Mouse (Mus musculus) midbrain, embryonic 13.5 days (tissue): Measurements from ENCODE around the gene Fat2. TPM values are rescaled to one million over a fixed set of nuclear protein-coding genes. Genes with fewer than 3 reads are reported as not detected.

ENCODE experiments used
- ATAC-seq: fragments of 200-750 bp; cut with Nextera tagmentation; 2 replicates; pipeline ENCODE4 v1.8.0; 2017; ENCODE audit warnings: mild to moderate bottlenecking, moderate TSS enrichment, moderate library complexity
- H3K27ac ChIP-seq: fragments of 300-500 bp; sonication (generic); 2 replicates; pipeline ENCODE4 v1.5.1; 2015; ENCODE audit warnings: inconsistent platforms, mild to moderate bottlenecking, moderate library complexity
- H3K27me3 ChIP-seq: fragments of 300-500 bp; sonication (generic); 2 replicates; pipeline ENCODE4 v1.6.1; 2015; ENCODE audit warnings: mild to moderate bottlenecking, inconsistent platforms
- H3K36me3 ChIP-seq: fragments of 300-500 bp; sonication (generic); 2 replicates; pipeline ENCODE4 v1.6.1; 2015; ENCODE audit warnings: mild to moderate bottlenecking, inconsistent platforms
- H3K4me1 ChIP-seq: fragments of 300-500 bp; sonication (generic); replicated peaks from 2 replicates; pipeline ENCODE4 v1.6.1; 2015; ENCODE audit warnings: inconsistent platforms
- H3K4me2 ChIP-seq: fragments of 300-500 bp; sonication (generic); replicated peaks from 2 replicates; pipeline ENCODE4 v1.6.1; 2015; ENCODE audit warnings: moderate library complexity, mild to moderate bottlenecking, inconsistent platforms
- H3K4me3 ChIP-seq: fragments of 300-500 bp; sonication (generic); replicated peaks from 2 replicates; pipeline ENCODE4 v1.5.1; 2015; ENCODE audit warnings: mild to moderate bottlenecking, inconsistent platforms
- H3K9ac ChIP-seq: fragments of 300-500 bp; sonication (generic); replicated peaks from 2 replicates; pipeline ENCODE4 v1.6.1; 2015; ENCODE audit warnings: mild to moderate bottlenecking, inconsistent platforms
- H3K9me3 ChIP-seq: fragments of 300-500 bp; sonication (generic); 2 replicates; pipeline ENCODE4 v1.6.1; 2016; ENCODE audit warnings: mild to moderate bottlenecking, inconsistent platforms
- WGBS: fragments of 180-500 bp; shearing (Covaris S2); methylation state at CpG from one replicate; pipeline ENCODE4 v1.1.7; 2015; 5-methylcytosine and 5-hydroxymethylcytosine counted together
- polyA plus RNA-seq: library from polyadenylated mRNA; unstranded; fragments of >200 nt; fragmentation: Nextera tagmentation; extraction: Ambion mirVana; gene quantifications from 2 replicates; pipeline ENCODE4 v1.2.1, GENCODE M21; 2015

Fat2 gene
- polyA plus RNA-seq, 1 experiment from 2014 or later, result 0.08 TPM

DNA sequence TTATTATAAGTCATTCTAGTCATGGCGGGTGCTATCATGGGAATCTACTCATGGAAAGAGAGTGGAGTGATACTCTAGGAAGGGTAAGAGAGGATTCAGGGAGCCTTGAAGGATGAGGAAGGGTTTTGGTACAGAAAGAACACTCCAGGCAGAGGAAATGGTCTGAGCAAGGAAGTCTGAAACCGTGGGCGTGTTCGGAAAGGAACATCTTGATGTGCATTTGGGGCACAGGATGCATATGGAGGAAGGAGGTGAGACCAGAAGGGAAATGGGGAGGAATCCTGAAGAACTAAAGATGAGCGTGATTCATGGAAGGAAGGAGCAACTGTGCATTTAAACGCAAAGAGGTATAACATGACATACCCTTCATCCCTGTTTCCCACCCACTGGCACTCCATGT, 67.8 kb downstream of the Fat2 start:
- H3K4me3 ChIP-seq, result no peak overlapping the region
- no peaks in the 10 kb centered on the region for H3K36me3 ChIP-seq
- no peaks in the 10 kb centered on the region for H3K27me3 ChIP-seq
- no peak overlapping the region for H3K27ac ChIP-seq
- no peak for ATAC-seq
- WGBS, result 93% methylated on average over 6 of the region's 6 CpGs
- H3K4me1 ChIP-seq, result no peaks in the 10 kb centered on the region
- H3K4me2 ChIP-seq, result no peak overlapping the region
- H3K9ac ChIP-seq, result no peak overlapping the region
- no peaks in the 10 kb centered on the region for H3K9me3 ChIP-seq

DNA sequence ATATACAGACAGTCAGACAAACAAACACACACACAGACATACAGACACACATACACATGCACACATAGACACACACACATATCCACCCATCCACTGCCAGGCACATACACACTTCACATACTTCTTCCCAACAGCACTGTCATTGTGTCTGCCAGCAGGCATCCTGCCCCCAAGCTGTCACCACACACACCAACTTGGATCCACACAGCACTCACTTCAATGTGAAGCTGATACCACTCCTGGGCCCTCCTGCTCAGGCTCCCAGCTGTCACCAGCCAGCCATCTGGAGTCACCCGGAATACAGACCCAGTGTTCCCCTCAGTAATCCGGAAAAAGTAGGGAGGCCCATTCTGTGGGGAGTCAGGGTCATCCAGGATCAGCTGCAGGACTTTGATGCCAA, 70.7 kb downstream of the Fat2 start:
- no peaks in the 10 kb centered on the region for H3K9me3 ChIP-seq
- no peaks in the 10 kb centered on the region for H3K27me3 ChIP-seq
- ATAC-seq, result no peak
- no peak overlapping the region for H3K27ac ChIP-seq
- no peak overlapping the region for H3K4me2 ChIP-seq
- H3K4me1 ChIP-seq, result no peaks in the 10 kb centered on the region
- WGBS, result 41% methylated on average over 2 of the region's 2 CpGs
- H3K36me3 ChIP-seq, result no peaks in the 10 kb centered on the region
- no peak overlapping the region for H3K9ac ChIP-seq
- H3K4me3 ChIP-seq, result no peak overlapping the region

DNA sequence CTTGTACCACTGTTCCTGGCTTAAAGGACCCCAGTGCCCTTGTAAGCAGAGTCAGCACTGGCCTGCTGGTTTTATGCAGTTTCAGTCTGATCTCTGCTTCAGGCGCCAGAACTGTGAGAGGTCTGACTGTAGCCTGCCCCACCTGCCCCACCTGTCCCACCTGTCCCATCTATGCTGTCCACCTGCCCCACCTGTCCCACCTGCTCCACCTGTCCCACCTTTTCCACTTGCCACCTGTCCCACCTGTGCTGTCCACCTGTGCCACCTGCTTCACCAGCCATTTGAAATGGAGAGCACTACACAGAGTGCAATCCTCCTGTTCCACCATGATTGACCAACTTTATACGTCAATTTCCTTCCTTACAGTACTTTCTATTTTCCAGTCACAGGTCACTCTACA, 72.0 kb downstream of the Fat2 start:
- no peaks in the 10 kb centered on the region for H3K27me3 ChIP-seq
- H3K27ac ChIP-seq, result no peak overlapping the region
- no peak for ATAC-seq
- H3K36me3 ChIP-seq, result no peaks in the 10 kb centered on the region
- H3K9me3 ChIP-seq, result no peaks in the 10 kb centered on the region
- H3K4me3 ChIP-seq, result no peak overlapping the region
- no peak overlapping the region for H3K4me2 ChIP-seq
- H3K4me1 ChIP-seq, result no peaks in the 10 kb centered on the region
- no peak overlapping the region for H3K9ac ChIP-seq
- WGBS, result 88% methylated on average over 2 of the region's 2 CpGs

DNA sequence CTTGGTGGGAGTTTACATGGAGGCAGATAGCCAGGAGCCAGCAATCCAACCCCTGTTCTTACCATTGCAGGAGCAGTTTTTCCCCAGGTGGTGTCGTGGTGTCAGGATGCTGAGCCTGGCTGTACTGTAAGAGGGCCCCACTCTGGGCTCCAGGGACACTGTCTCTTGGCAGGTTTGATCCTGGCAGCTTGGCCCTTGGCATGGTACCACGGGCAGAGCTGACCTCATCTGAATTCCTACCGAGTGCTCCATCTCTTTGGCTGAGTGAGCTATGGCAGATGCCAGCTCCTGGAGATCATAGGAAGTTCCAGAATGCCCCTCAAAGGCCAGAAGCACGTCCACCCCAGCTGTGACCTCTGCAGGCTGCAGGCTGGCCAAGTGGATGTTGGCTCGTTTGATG, 74.4 kb downstream of the Fat2 start:
- Histone ChIP-seq H3K4me2 (no peak overlapping the region), H3K4me3 (no peak overlapping the region), H3K27me3 (no peaks in the 10 kb centered on the region), H3K9ac (no peak overlapping the region), H3K4me1 (no peaks in the 10 kb centered on the region), H3K9me3 (no peaks in the 10 kb centered on the region), H3K36me3 (no peaks in the 10 kb centered on the region), H3K27ac (no peak overlapping the region)
- no peak for ATAC-seq
- 81% methylated on average over 5 of the region's 5 CpGs for WGBS

DNA sequence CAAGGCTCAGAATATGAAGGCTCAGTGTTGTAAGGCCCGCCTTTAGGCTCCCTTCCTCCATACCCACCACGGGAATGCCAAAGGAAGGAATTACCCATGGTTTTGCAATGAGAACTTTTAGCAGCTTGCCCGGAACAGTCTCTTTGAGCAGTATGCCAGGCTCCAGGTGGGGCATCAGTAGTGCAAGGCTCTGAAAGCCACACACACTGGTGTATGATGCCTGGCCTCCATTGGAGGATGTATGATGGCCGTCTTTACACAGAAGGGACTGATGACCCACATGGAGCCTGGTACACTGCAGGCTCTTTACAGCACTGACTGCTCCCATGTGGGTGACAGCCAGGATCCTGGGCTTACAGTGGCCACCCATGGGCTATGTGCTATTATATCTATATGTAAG, 75.3 kb downstream of the Fat2 start:
- Histone ChIP-seq H3K36me3 (no peaks in the 10 kb centered on the region), H3K27me3 (no peaks in the 10 kb centered on the region), H3K9ac (no peak overlapping the region), H3K27ac (no peak overlapping the region), H3K4me2 (no peak overlapping the region), H3K4me1 (no peaks in the 10 kb centered on the region), H3K9me3 (no peaks in the 10 kb centered on the region), H3K4me3 (no peak overlapping the region)
- WGBS, result 93% methylated on average over 4 of the region's 4 CpGs
- ATAC-seq, result no peak

DNA sequence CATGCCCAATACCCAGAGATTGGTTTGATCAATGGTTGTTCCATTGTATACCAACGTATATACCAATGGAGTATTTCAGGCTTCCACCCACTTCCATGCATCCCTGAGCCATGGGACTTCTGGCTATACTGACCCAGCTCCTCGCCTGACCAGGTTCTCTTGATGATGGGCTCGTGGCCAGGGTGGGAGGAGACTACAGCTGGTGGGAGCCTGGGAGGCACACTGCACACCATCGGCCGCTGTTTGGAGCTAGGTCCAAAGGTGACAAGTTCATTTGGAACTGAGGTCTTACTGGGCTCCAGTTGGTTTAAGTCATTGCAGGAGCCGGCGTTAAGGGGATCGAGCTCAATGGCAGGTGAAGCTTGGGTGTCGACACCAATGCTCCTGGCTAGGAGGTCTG, 83.0 kb downstream of the Fat2 start:
- no peak overlapping the region for H3K4me2 ChIP-seq
- H3K4me1 ChIP-seq, result no peaks in the 10 kb centered on the region
- H3K27me3 ChIP-seq, result no peaks in the 10 kb centered on the region
- H3K27ac ChIP-seq, result no peak overlapping the region
- 90% methylated on average over 9 of the region's 9 CpGs for WGBS
- no peak overlapping the region for H3K9ac ChIP-seq
- no peak overlapping the region for H3K4me3 ChIP-seq
- ATAC-seq, result no peak
- H3K9me3 ChIP-seq, result no peaks in the 10 kb centered on the region
- no peaks in the 10 kb centered on the region for H3K36me3 ChIP-seq

DNA sequence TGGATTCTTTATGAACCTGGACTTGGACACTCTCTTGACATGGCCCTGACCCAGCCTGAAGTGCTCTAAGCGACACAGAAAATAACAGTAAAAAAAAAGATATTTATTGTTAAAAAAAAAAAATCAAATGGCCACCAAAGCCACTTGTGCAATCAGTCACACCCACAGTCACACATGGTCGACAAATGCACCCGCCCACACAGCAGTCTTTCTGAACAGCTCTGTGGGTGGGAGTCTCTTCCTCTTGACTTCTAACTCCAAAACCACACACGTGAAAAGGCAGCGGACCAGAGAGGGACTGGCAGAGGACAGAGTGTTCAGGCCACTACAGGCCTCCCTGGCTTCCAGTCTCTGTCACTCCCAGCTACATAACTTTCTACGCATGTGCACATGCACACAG, 85.8 kb downstream of the Fat2 start:
- H3K9ac ChIP-seq, result no peak overlapping the region
- WGBS, result 80% methylated on average over 6 of the region's 6 CpGs
- H3K36me3 ChIP-seq, result no peaks in the 10 kb centered on the region
- H3K4me3 ChIP-seq, result no peak overlapping the region
- H3K27me3 ChIP-seq, result no peaks in the 10 kb centered on the region
- H3K4me1 ChIP-seq, result no peaks in the 10 kb centered on the region
- H3K4me2 ChIP-seq, result no peak overlapping the region
- H3K27ac ChIP-seq, result no peak overlapping the region
- no peaks in the 10 kb centered on the region for H3K9me3 ChIP-seq
- no peak for ATAC-seq

DNA sequence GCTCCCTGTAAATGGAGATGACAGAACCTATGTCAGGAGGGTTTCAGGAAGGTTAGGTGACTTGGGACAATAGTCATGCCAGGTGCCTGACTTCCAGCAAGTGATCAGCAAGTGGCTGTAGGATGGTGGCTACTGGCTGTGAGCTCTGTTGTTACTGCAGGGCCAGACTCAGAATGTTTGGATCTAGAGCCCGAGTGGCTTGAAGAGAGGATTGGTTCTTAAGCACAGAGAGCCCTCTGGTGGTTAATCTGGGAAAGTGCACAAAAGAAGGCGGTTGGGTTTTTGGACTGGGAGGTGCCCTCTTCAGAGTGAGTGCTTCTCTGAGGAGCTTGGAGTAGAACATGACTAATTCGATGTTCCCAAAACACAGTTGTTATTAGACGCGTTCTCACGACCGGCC, 95.8 kb downstream of the Fat2 start:
- no peak for ATAC-seq

DNA sequence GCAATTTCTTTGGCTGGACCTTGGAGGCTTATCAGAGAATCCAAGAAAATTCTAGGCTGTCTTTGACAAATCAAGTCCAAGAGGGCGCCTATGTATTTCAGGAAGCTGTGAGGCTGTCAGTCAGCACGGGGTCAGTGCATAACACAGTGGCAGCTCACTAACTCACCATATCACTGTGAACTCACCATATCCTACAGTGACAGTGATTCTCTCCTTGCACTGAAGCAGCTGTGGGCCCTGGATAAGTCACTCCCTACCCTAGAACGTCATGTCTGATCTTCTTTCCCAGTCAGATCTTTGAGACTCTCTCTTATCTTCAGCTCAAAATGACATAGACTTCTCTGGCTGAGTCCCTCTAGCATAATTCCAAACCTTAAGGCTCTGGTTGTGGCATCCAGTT, 96.9 kb downstream of the Fat2 start:
- Histone ChIP-seq H3K9ac (no peak overlapping the region), H3K4me3 (no peak overlapping the region), H3K9me3 (no peaks in the 10 kb centered on the region), H3K36me3 (peaks cover 3% of the 10 kb centered on the region), H3K27ac (no peak overlapping the region), H3K4me2 (no peak overlapping the region), H3K4me1 (no peaks in the 10 kb centered on the region), H3K27me3 (no peaks in the 10 kb centered on the region)
- no peak for ATAC-seq
- WGBS, result 76% methylated on average over 3 of the region's 3 CpGs

More for the DNA sequence above, 95.8 kb downstream of the Fat2 start:
- H3K27me3 ChIP-seq, result no peaks in the 10 kb centered on the region
- no peak overlapping the region for H3K4me2 ChIP-seq
- no peak overlapping the region for H3K4me3 ChIP-seq
- no peak overlapping the region for H3K27ac ChIP-seq
- no peaks in the 10 kb centered on the region for H3K9me3 ChIP-seq
- H3K36me3 ChIP-seq, result no peaks in the 10 kb centered on the region
- WGBS, result 68% methylated on average over 7 of the region's 7 CpGs
- H3K9ac ChIP-seq, result no peak overlapping the region
- no peaks in the 10 kb centered on the region for H3K4me1 ChIP-seq

DNA sequence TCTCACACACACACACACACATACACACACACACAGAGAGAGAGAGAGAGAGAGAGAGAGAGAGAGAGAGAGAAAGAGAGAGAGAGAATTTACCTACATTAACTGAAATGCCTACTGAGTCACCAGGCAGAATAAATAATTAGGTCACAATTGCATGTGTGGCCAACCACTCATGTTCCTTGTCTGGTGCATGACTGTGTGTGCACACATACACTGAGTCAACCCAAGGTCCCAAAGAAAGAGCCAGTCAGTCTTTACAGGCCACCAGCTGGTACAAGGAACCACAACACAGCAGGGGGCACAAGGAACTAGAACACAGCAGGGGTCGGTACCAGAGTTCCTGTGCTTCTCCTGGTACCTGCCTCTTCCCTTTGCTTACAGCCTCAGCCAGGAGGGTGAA, 99.5 kb downstream of the Fat2 start:
- Histone ChIP-seq H3K27me3 (no peaks in the 10 kb centered on the region), H3K4me3 (no peak overlapping the region), H3K4me1 (no peaks in the 10 kb centered on the region), H3K9ac (no peak overlapping the region), H3K36me3 (peaks cover 22% of the 10 kb centered on the region), H3K9me3 (no peaks in the 10 kb centered on the region), H3K27ac (no peak overlapping the region), H3K4me2 (no peak overlapping the region)
- no peak for ATAC-seq
- WGBS, result 81% methylated on average over 1 of the region's 1 CpGs

DNA sequence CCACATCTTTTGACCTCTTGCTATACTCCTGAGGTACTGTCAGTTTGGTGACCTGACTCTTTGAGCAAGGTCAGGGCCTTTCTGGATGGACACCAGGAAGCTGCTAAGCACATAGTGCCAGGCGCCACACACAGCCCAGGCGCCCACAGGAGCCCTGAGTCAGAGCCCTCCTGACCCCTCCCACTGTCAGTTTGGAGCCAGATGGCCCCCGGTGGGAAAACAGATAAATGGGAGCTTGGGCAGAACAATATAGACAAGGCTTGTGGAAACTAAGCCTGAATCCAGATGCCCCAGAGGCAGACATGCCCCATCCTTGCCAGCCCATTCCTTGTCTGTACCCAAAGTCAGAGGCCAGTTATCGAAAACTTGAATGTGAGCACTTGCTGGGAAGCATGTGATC, 101.6 kb downstream of the Fat2 start:
- peaks cover 31% of the 10 kb centered on the region for H3K36me3 ChIP-seq
- no peak overlapping the region for H3K9ac ChIP-seq
- no peaks in the 10 kb centered on the region for H3K4me1 ChIP-seq
- H3K9me3 ChIP-seq, result no peaks in the 10 kb centered on the region
- no peak for ATAC-seq
- no peak overlapping the region for H3K4me2 ChIP-seq
- no peaks in the 10 kb centered on the region for H3K27me3 ChIP-seq
- no peak overlapping the region for H3K4me3 ChIP-seq
- WGBS, result 91% methylated on average over 4 of the region's 4 CpGs
- no peak overlapping the region for H3K27ac ChIP-seq

DNA sequence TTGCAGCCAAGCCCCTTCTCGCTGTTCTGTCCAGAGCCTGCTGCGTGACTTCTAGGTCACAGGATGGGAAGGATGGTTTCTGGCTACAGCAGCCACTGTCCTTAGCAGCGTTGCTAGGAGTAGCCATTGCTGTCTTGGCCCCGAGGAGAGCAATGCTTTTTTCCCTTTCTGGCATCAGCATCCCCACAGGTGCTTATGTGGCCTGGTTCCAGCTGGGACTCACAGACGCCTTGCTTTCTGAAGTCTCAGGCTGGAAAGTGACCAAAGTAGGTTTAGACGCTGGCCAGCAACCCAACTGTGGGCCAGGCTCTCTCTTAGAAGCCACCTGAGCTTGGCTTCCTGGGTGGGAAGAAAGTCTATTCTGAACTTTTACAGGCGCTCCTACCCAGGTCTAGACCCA, 102.1 kb downstream of the Fat2 start:
- Histone ChIP-seq H3K4me2 (no peak overlapping the region), H3K9me3 (no peaks in the 10 kb centered on the region), H3K27me3 (no peaks in the 10 kb centered on the region), H3K36me3 (peaks cover 31% of the 10 kb centered on the region), H3K4me1 (no peaks in the 10 kb centered on the region), H3K9ac (no peak overlapping the region), H3K4me3 (no peak overlapping the region), H3K27ac (no peak overlapping the region)
- WGBS, result 91% methylated on average over 7 of the region's 7 CpGs
- ATAC-seq, result no peak

DNA sequence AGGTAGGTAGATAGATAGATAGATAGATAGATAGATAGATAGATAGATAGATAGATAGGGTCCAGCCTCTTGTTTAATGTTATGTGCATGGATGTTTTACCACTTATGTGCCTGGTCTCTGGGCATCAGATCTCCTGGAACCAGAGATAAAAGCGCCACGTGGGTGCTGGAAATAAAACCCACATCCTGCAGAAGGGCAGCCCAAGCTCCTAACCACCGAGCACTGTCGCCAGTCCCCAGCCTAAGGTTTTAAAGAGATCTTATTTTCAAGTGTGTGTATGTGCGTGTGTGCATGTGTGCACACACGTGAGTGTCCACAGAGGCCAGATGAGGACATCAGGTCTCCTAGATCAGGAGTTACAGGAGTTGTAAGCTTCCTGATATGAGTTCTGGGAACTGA, 105.3 kb downstream of the Fat2 start:
- H3K27me3 ChIP-seq, result no peaks in the 10 kb centered on the region
- no peak for ATAC-seq
- WGBS, result 94% methylated on average over 6 of the region's 6 CpGs

More for the DNA sequence above, 105.3 kb downstream of the Fat2 start:
- Histone ChIP-seq H3K4me1 (no peaks in the 10 kb centered on the region), H3K9me3 (no peaks in the 10 kb centered on the region), H3K9ac (no peak overlapping the region), H3K27ac (no peak overlapping the region), H3K36me3 (peaks cover 45% of the 10 kb centered on the region), H3K4me3 (no peak overlapping the region), H3K4me2 (no peak overlapping the region)
